Mouse (Mus musculus): ENCODE measurements around the gene Sf3a1. TPM values are rescaled to one million over a fixed set of nuclear protein-coding genes. Genes with fewer than 3 reads are reported as not detected.

The Sf3a1 gene
- polyA plus RNA-seq, 1 experiment from 2014 or later: 64.3 TPM

DNA sequence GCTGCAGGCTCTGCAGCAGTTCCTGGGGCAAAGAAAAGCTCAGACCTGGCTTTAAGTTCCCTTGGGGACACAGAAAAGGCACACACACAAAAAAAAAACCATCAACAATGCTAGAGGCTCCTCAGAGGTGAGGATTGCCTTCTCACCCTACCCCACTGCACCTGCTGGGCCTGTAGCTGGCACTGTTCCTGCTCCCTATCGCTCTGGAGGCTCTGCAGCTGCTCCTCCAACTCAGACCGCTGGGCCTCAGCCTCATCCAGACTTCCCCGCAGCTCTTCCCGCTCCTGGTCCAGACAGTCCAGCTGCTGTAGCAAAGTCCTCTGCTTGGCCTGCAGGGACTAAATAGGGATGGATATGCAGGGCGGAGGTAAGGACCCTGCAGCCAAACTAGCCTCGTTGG is 13.8 kb upstream of the Sf3a1 start:
- Histone ChIP-seq H3K4me2 (ENCODE audit: low read length) (no peak overlapping the region), H3K9ac (replicated peaks; ENCODE audit: low read length) (no peak overlapping the region), H3K36me3 (ENCODE audit: control insufficient read depth, insufficient read depth, low read length) (peaks cover 33% of the 10 kb centered on the region), H3K4me3 (replicated peaks; ENCODE audit: low read depth, low read length) (no peak overlapping the region), H3K4me1 (ENCODE audit: control insufficient read depth, insufficient read depth, low read length) (no peaks in the 10 kb centered on the region), H3K27ac (replicated peaks; ENCODE audit: low read depth, low read length) (no peak overlapping the region), H3K27me3 (ENCODE audit: control insufficient read depth, insufficient read depth, low read length) (no peaks in the 10 kb centered on the region), H3K9me3 (ENCODE audit: control insufficient read depth, low read length) (no peaks in the 10 kb centered on the region)
- DNase-seq (no peak), ATAC-seq (ENCODE audit: low FRiP score, low TSS enrichment) (no peak)
- WGBS: 80% methylated on average over 6 of the region's 6 CpGs

GRCm38 (mm10) chr11:4147098-4147497 is 13.1 kb upstream of the Sf3a1 start:
- no peaks in the 10 kb centered on the region for H3K9me3 ChIP-seq (ENCODE audit: control insufficient read depth, low read length)
- no peak overlapping the region for H3K9ac ChIP-seq (replicated peaks; ENCODE audit: low read length)
- 83% methylated on average over 10 of the region's 10 CpGs for WGBS
- peaks cover 26% of the 10 kb centered on the region for H3K36me3 ChIP-seq (ENCODE audit: control insufficient read depth, insufficient read depth, low read length)
- no peak for ATAC-seq (ENCODE audit: low FRiP score, low TSS enrichment)
- no peaks in the 10 kb centered on the region for H3K4me1 ChIP-seq (ENCODE audit: control insufficient read depth, insufficient read depth, low read length)
- no peaks in the 10 kb centered on the region for H3K27me3 ChIP-seq (ENCODE audit: control insufficient read depth, insufficient read depth, low read length)
- no peak overlapping the region for H3K4me2 ChIP-seq (ENCODE audit: low read length)
- H3K4me3 ChIP-seq (replicated peaks; ENCODE audit: low read depth, low read length): no peak overlapping the region
- no peak overlapping the region for H3K27ac ChIP-seq (replicated peaks; ENCODE audit: low read depth, low read length)
- DNase-seq: no peak

- ATAC-seq (ENCODE audit: low FRiP score, low TSS enrichment) (no peak), DNase-seq (no peak)
- Histone ChIP-seq H3K27me3 (ENCODE audit: control insufficient read depth, insufficient read depth, low read length) (no peaks in the 10 kb centered on the region), H3K9ac (replicated peaks; ENCODE audit: low read length) (no peak overlapping the region), H3K4me3 (replicated peaks; ENCODE audit: low read depth, low read length) (no peak overlapping the region), H3K4me2 (ENCODE audit: low read length) (no peak overlapping the region), H3K4me1 (ENCODE audit: control insufficient read depth, insufficient read depth, low read length) (no peaks in the 10 kb centered on the region), H3K36me3 (ENCODE audit: control insufficient read depth, insufficient read depth, low read length) (peaks cover 16% of the 10 kb centered on the region), H3K9me3 (ENCODE audit: control insufficient read depth, low read length) (no peaks in the 10 kb centered on the region), H3K27ac (replicated peaks; ENCODE audit: low read depth, low read length) (no peak overlapping the region)
- WGBS: 84% methylated on average over 5 of the region's 5 CpGs
Measured at GRCm38 (mm10) chr11:4148120-4148519, 12.0 kb upstream of the Sf3a1 start.

DNA sequence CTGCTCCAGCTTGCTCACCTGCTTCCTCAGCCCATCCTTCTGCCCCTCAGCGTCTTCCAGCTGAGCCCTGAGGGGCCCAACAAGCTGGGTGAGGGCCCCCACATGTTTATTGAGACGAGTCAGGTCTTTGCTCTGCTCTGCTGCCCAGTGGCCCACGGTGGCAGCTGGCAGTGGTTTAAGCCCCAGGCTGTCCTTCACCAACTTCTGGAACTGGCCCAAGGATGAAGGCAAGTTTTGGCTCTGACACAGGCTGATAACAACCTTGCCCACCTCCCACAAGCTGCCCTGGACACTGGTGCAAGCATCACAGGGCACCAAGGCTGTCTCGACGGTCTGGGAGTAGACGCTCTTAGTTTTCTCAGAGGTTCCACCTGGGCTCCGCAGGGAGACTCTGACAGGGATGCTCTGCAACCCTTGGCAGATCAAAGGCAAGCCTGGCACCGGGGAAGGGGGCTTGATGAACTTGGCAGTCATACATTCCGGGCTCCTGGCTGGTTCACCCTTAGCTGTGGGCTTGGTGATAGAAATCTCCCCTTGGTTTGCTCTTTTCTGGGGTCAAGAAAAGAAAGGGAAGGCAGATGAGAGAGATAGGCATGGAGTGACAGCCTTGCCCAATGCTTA is 11.5 kb upstream of the Sf3a1 start:
- no peak overlapping the region for H3K4me3 ChIP-seq (replicated peaks; ENCODE audit: low read depth, low read length)
- no peak for DNase-seq
- ATAC-seq (ENCODE audit: low FRiP score, low TSS enrichment): no peak
- no peaks in the 10 kb centered on the region for H3K27me3 ChIP-seq (ENCODE audit: control insufficient read depth, insufficient read depth, low read length)
- H3K4me1 ChIP-seq (ENCODE audit: control insufficient read depth, insufficient read depth, low read length): no peaks in the 10 kb centered on the region
- no peak overlapping the region for H3K4me2 ChIP-seq (ENCODE audit: low read length)
- no peaks in the 10 kb centered on the region for H3K9me3 ChIP-seq (ENCODE audit: control insufficient read depth, low read length)
- H3K9ac ChIP-seq (replicated peaks; ENCODE audit: low read length): no peak overlapping the region
- peaks cover 11% of the 10 kb centered on the region for H3K36me3 ChIP-seq (ENCODE audit: control insufficient read depth, insufficient read depth, low read length)
- H3K27ac ChIP-seq (replicated peaks; ENCODE audit: low read depth, low read length): no peak overlapping the region
- 87% methylated on average over 9 of the region's 9 CpGs for WGBS

GRCm38 (mm10) chr11:4149886-4150285 is 10.3 kb upstream of the Sf3a1 start:
- Histone ChIP-seq H3K4me1 (ENCODE audit: control insufficient read depth, insufficient read depth, low read length) (no peaks in the 10 kb centered on the region), H3K9me3 (ENCODE audit: control insufficient read depth, low read length) (no peaks in the 10 kb centered on the region), H3K27ac (replicated peaks; ENCODE audit: low read depth, low read length) (no peak overlapping the region), H3K36me3 (ENCODE audit: control insufficient read depth, insufficient read depth, low read length) (no peaks in the 10 kb centered on the region), H3K27me3 (ENCODE audit: control insufficient read depth, insufficient read depth, low read length) (no peaks in the 10 kb centered on the region), H3K4me3 (replicated peaks; ENCODE audit: low read depth, low read length) (no peak overlapping the region), H3K9ac (replicated peaks; ENCODE audit: low read length) (no peak overlapping the region), H3K4me2 (ENCODE audit: low read length) (no peak overlapping the region)
- ATAC-seq (ENCODE audit: low FRiP score, low TSS enrichment): no peak
- DNase-seq: no peak
- WGBS: 88% methylated on average over 6 of the region's 6 CpGs

GRCm38 (mm10) chr11:4153694-4154093 is 6.5 kb upstream of the Sf3a1 start:
- Histone ChIP-seq H3K9me3 (ENCODE audit: control insufficient read depth, low read length) (no peaks in the 10 kb centered on the region), H3K27me3 (ENCODE audit: control insufficient read depth, insufficient read depth, low read length) (no peaks in the 10 kb centered on the region), H3K4me1 (ENCODE audit: control insufficient read depth, insufficient read depth, low read length) (no peaks in the 10 kb centered on the region), H3K36me3 (ENCODE audit: control insufficient read depth, insufficient read depth, low read length) (no peaks in the 10 kb centered on the region), H3K4me3 (replicated peaks; ENCODE audit: low read depth, low read length) (no peak overlapping the region), H3K4me2 (ENCODE audit: low read length) (no peak overlapping the region), H3K27ac (replicated peaks; ENCODE audit: low read depth, low read length) (no peak overlapping the region), H3K9ac (replicated peaks; ENCODE audit: low read length) (no peak overlapping the region)
- no peak for DNase-seq
- no peak for ATAC-seq (ENCODE audit: low FRiP score, low TSS enrichment)
- 93% methylated on average over 7 of the region's 7 CpGs for WGBS

DNA sequence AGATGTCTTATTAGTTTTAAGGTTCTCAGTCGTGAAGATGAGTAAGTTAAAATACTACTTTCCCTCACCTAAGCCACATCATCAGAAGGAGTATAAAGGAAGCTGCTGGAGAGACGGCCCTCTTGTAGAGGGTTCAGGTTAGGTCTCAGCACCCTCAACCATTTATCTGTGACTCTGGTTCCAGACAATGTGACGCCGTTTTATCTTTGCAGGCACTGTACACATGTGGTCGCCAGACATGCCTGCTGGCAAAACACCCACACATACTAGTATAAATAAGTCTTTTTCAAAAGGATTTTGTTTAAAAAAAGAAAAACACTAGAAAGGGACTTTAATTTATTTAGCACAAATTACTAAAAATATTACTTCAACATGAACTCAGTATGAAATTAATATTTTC is 4.5 kb upstream of the Sf3a1 start:
- 94% methylated on average over 5 of the region's 5 CpGs for WGBS
- DNase-seq (no peak), ATAC-seq (ENCODE audit: low FRiP score, low TSS enrichment) (no peak)
- Histone ChIP-seq H3K27ac (replicated peaks; ENCODE audit: low read depth, low read length) (no peak overlapping the region), H3K27me3 (ENCODE audit: control insufficient read depth, insufficient read depth, low read length) (no peaks in the 10 kb centered on the region), H3K9ac (replicated peaks; ENCODE audit: low read length) (no peak overlapping the region), H3K4me2 (ENCODE audit: low read length) (no peak overlapping the region), H3K4me3 (replicated peaks; ENCODE audit: low read depth, low read length) (no peak overlapping the region), H3K9me3 (ENCODE audit: control insufficient read depth, low read length) (no peaks in the 10 kb centered on the region), H3K36me3 (ENCODE audit: control insufficient read depth, insufficient read depth, low read length) (no peaks in the 10 kb centered on the region), H3K4me1 (ENCODE audit: control insufficient read depth, insufficient read depth, low read length) (peaks cover 6% of the 10 kb centered on the region; the same call in 1 of the 2 replicates)

DNA sequence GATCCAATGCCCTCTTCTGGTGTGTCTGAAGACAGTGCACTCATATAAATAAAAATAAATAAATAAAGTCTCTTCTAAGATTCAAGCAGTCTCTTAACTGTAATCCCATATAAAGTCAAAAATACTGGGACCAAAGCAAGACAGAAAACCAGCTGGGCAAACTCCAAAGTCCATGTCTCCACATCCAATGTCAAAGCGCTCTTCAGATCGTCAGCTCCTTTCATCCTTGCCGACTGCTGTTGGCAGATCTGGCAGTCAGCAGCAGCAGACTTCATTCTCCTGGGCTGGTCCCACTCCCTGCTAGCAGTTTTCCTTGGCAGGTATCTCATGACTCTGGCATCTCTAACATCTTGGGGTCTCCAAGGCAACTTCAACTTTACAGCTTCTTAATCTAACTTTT is 1.5 kb upstream of the Sf3a1 start:
- no peak overlapping the region for H3K4me2 ChIP-seq (ENCODE audit: low read length)
- DNase-seq (no peak), ATAC-seq (ENCODE audit: low FRiP score, low TSS enrichment) (no peak)
- H3K9ac ChIP-seq (replicated peaks; ENCODE audit: low read length): no peak overlapping the region
- no peak overlapping the region for H3K27ac ChIP-seq (replicated peaks; ENCODE audit: low read depth, low read length)
- H3K4me1 ChIP-seq (ENCODE audit: control insufficient read depth, insufficient read depth, low read length): peaks cover 24% of the 10 kb centered on the region
- H3K27me3 ChIP-seq (ENCODE audit: control insufficient read depth, insufficient read depth, low read length): no peaks in the 10 kb centered on the region
- peaks cover 25% of the 10 kb centered on the region for H3K36me3 ChIP-seq (ENCODE audit: control insufficient read depth, insufficient read depth, low read length)
- no peak overlapping the region for H3K4me3 ChIP-seq (replicated peaks; ENCODE audit: low read depth, low read length)
- 94% methylated on average over 3 of the region's 3 CpGs for WGBS
- no peaks in the 10 kb centered on the region for H3K9me3 ChIP-seq (ENCODE audit: control insufficient read depth, low read length)

GRCm38 (mm10) chr11:4160758-4161480 is 769 bp downstream of the Sf3a1 start:
- Histone ChIP-seq H3K27ac (replicated peaks; ENCODE audit: low read depth, low read length) (peak overlapping the region; percentile 93), H3K9ac (replicated peaks; ENCODE audit: low read length) (peak overlapping the region; percentile 76), H3K4me1 (ENCODE audit: control insufficient read depth, insufficient read depth, low read length) (peaks cover 24% of the 10 kb centered on the region), H3K4me3 (replicated peaks; ENCODE audit: low read depth, low read length) (peak overlapping the region; percentile 85), H3K9me3 (ENCODE audit: control insufficient read depth, low read length) (no peaks in the 10 kb centered on the region), H3K27me3 (ENCODE audit: control insufficient read depth, insufficient read depth, low read length) (no peaks in the 10 kb centered on the region), H3K4me2 (ENCODE audit: low read length) (peak overlapping the region; percentile 89), H3K36me3 (ENCODE audit: control insufficient read depth, insufficient read depth, low read length) (peaks cover 48% of the 10 kb centered on the region)
- DNase-seq (no peak), ATAC-seq (ENCODE audit: low FRiP score, low TSS enrichment) (no peak; the same call in 1 of the 2 replicates)
- 10% methylated on average over 15 of the region's 15 CpGs for WGBS

Data from midbrain, embryonic 14.5 days (tissue).